Mouse (Mus musculus) testis, adult 2 months (tissue): Measurements from ENCODE around the gene Ccnd3. TPM values are rescaled to one million over a fixed set of nuclear protein-coding genes. Genes with fewer than 3 reads are reported as not detected.

ENCODE experiments used
- H3K27ac ChIP-seq: fragments of 200-500 bp; 2 replicates; pipeline ENCODE4 v1.5.1; 2012; ENCODE audit warnings: low read depth, low read length; ENCODE audit not compliant: control insufficient read depth, insufficient read depth
- H3K27me3 ChIP-seq: fragments of 200-500 bp; 2 replicates; pipeline ENCODE4 v1.6.1; 2012; ENCODE audit warnings: mild to moderate bottlenecking, low read length, moderate library complexity; ENCODE audit not compliant: control insufficient read depth, insufficient read depth
- H3K36me3 ChIP-seq: fragments of 200-500 bp; 2 replicates; pipeline ENCODE4 v1.6.1; 2012; ENCODE audit warnings: mild to moderate bottlenecking, low read length; ENCODE audit not compliant: control insufficient read depth, insufficient read depth
- H3K4me1 ChIP-seq: fragments of 200-500 bp; 2 replicates; pipeline ENCODE4 v1.6.1; 2012; ENCODE audit warnings: low read length; ENCODE audit not compliant: control insufficient read depth, insufficient read depth
- H3K4me3 ChIP-seq: fragments of 200-500 bp; 2 replicates; pipeline ENCODE4 v1.5.1; 2012; ENCODE audit warnings: low read depth, mild to moderate bottlenecking, low read length, moderate library complexity, mixed read lengths; ENCODE audit not compliant: control insufficient read depth
- CTCF ChIP-seq: fragments of 200-500 bp; IDR thresholded peaks from 2 replicates; pipeline ENCODE4 v1.5.1; 2012; ENCODE audit warnings: low read depth, mild to moderate bottlenecking, inconsistent platforms, low read length, moderate library complexity; ENCODE audit not compliant: control insufficient read depth, insufficient read depth, insufficient replicate concordance
- POLR2A ChIP-seq: fragments of 200-500 bp; IDR thresholded peaks from 2 replicates; pipeline ENCODE4 v1.6.1; 2012; ENCODE audit warnings: low read depth, mild to moderate bottlenecking, inconsistent platforms, low read length, moderate library complexity; ENCODE audit not compliant: control insufficient read depth
- polyA plus RNA-seq: library from polyadenylated mRNA; depleted of rRNA; stranded (reverse); fragments of >200 nt; gene quantifications from 2 replicates; pipeline ENCODE4 v1.2.3, GENCODE M21; 2012

Gene Ccnd3
- polyA plus RNA-seq, 1 experiment = 253 TPM

- Histone ChIP-seq H3K27me3 (no peaks in the 10 kb centered on the region), H3K27ac (no peak overlapping the region), H3K4me1 (peaks cover 6% of the 10 kb centered on the region), H3K36me3 (peaks cover 6% of the 10 kb centered on the region), H3K4me3 (no peak overlapping the region)
- TF ChIP-seq CTCF (no peak), POLR2A (no peak)
Measured at GRCm38 (mm10) chr17:47600601-47601388, 95.9 kb downstream of the Ccnd3 start.

- Histone ChIP-seq H3K4me3 (no peak overlapping the region), H3K27ac (no peak overlapping the region), H3K4me1 (peaks cover 6% of the 10 kb centered on the region), H3K27me3 (no peaks in the 10 kb centered on the region), H3K36me3 (peaks cover 6% of the 10 kb centered on the region)
- TF ChIP-seq POLR2A = no peak
- no peak for TF ChIP-seq CTCF
Measured at GRCm38 (mm10) chr17:47601389-47601755, 96.5 kb downstream of the Ccnd3 start.

- Histone ChIP-seq H3K36me3 (peaks cover 7% of the 10 kb centered on the region), H3K4me1 (peaks cover 6% of the 10 kb centered on the region), H3K27ac (no peak overlapping the region), H3K27me3 (no peaks in the 10 kb centered on the region), H3K4me3 (no peak overlapping the region)
- no peak for TF ChIP-seq POLR2A
Measured at GRCm38 (mm10) chr17:47602289-47602688, 97.4 kb downstream of the Ccnd3 start.

GRCm38 (mm10) chr17:47606220-47606619 is 101.4 kb downstream of the Ccnd3 start:
- H3K36me3 ChIP-seq = peaks cover 7% of the 10 kb centered on the region
- H3K27me3 ChIP-seq = no peaks in the 10 kb centered on the region
- no peak overlapping the region for H3K27ac ChIP-seq
- no peak overlapping the region for H3K4me3 ChIP-seq
- peaks cover 2% of the 10 kb centered on the region; the same call in 1 of the 2 replicates for H3K4me1 ChIP-seq
- no peak for TF ChIP-seq POLR2A
- TF ChIP-seq CTCF = no peak

DNA sequence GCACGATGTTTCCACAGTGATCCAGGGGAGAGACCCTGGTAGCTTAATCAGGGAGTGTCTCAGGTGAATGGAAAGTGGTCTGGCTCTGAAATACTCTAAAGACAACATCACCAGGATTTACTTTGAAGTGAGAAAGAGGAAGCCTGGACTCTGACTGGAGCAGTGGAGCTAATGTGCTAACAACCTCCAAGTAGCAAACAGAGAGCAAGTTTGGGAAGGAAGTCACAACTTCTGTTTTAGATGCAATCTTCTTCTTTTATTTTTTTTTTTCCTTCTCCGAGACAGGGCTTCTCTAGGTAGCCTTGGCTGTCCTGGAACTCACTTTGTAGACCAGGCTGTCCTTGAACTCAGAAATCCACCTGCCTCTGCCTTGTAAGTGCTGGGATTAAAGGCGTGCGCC is 104.3 kb downstream of the Ccnd3 start:
- Histone ChIP-seq H3K36me3 (peaks cover 4% of the 10 kb centered on the region), H3K4me3 (no peak overlapping the region), H3K27ac (no peak overlapping the region), H3K4me1 (peaks cover 5% of the 10 kb centered on the region), H3K27me3 (no peaks in the 10 kb centered on the region)
- no peak for TF ChIP-seq POLR2A
- TF ChIP-seq CTCF = no peak

- H3K36me3 ChIP-seq = peaks cover 3% of the 10 kb centered on the region
- H3K27me3 ChIP-seq = no peaks in the 10 kb centered on the region
- peak within 1 kb of the TSS; percentile 98 for H3K4me3 ChIP-seq
- peak within 1 kb of the TSS; percentile 76 for H3K27ac ChIP-seq
- H3K4me1 ChIP-seq = peaks cover 5% of the 10 kb centered on the region
- TF ChIP-seq CTCF (peak; percentile 86), POLR2A (peak; percentile 87)
Measured at GRCm38 (mm10) chr17:47610849-47611660, 106.2 kb downstream of the Ccnd3 start, which contains the start of the genes Bysl, Med20 and Gm20517. Bysl (minus strand) TSS chr17:47611492. Med20 (plus strand) TSS chr17:47611582. Gm20517 (plus strand) TSS chr17:47611589.

DNA sequence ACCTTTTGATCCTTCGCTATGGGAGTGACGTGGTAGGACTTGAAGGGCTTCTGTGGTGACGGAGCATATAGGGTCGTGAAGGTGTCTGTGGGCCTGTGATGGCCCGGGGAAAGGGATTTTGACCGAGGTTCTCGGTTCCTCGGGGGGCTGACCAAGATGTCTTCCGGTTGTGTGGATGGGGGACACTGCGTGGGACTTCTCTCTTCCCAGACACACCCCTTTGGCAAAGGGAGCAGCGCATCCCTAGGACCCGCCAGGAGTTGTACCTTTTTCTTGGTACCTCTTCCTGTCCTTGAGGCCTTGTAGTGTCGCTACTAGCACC is 106.8 kb downstream of the Ccnd3 start:
- no peak for TF ChIP-seq POLR2A
- TF ChIP-seq CTCF = no peak
- Histone ChIP-seq H3K4me3 (peak overlapping the region; percentile 98), H3K27me3 (no peaks in the 10 kb centered on the region), H3K36me3 (peaks cover 2% of the 10 kb centered on the region), H3K27ac (peak overlapping the region; percentile 76), H3K4me1 (peaks cover 5% of the 10 kb centered on the region)
